Mouse (Mus musculus) myocyte (in vitro differentiated cells): ENCODE results near the gene Clpb. TPM values are rescaled to one million over a fixed set of nuclear protein-coding genes. Genes with fewer than 3 reads are reported as not detected.

Experiments used
- H3K27me3 ChIP-seq: one replicate; pipeline ENCODE4 v1.6.1; 2011; ENCODE audit not compliant: control insufficient read depth, insufficient read depth, insufficient read length
- H3K36me3 ChIP-seq: one replicate; pipeline ENCODE4 v1.6.1; 2011; ENCODE audit not compliant: control insufficient read depth, insufficient read depth
- H3K4me2 ChIP-seq: one replicate; pipeline ENCODE4 v1.6.1; 2011; ENCODE audit warnings: low read depth, control low read depth
- H3K4me3 ChIP-seq: one replicate; pipeline ENCODE4 v1.5.1; 2011; ENCODE audit warnings: mild to moderate bottlenecking, control low read depth, moderate library complexity
- H3K79me2 ChIP-seq: one replicate; pipeline ENCODE4 v1.6.1; 2011; ENCODE audit not compliant: control insufficient read depth, insufficient read depth
- H3ac ChIP-seq: one replicate; pipeline ENCODE4 v1.6.1; 2011; ENCODE audit not compliant: control insufficient read depth, insufficient read length
- CEBPB ChIP-seq: IDR thresholded peaks from 2 replicates; pipeline ENCODE4 v1.6.1; 2011; ENCODE audit warnings: mild to moderate bottlenecking, moderate library complexity; ENCODE audit not compliant: poor library complexity, insufficient read depth, severe bottlenecking
- E2F4 ChIP-seq: IDR thresholded peaks from one replicate; pipeline ENCODE4 v1.6.1; 2011; ENCODE audit warnings: mild to moderate bottlenecking, control low read depth, moderate library complexity; ENCODE audit not compliant: insufficient read depth
- MAX ChIP-seq: IDR thresholded peaks from one replicate; pipeline ENCODE4 v1.6.1; 2011; ENCODE audit warnings: low read depth, mild to moderate bottlenecking, control low read depth
- MYOD1 ChIP-seq, 3 experiments: IDR thresholded peaks; one replicate each; pipeline ENCODE4 v1.6.1; 2011; ENCODE audit warnings: control low read depth in 2 of 3, low read depth in 2 of 3, mild to moderate bottlenecking in 2 of 3, moderate library complexity in 1 of 3; ENCODE audit not compliant: insufficient read length in 2 of 3, control insufficient read depth in 1 of 3
- MYOG ChIP-seq, 3 experiments: IDR thresholded peaks; one replicate each; pipeline ENCODE4 v1.6.1; 2011; ENCODE audit warnings: control low read depth in 2 of 3, low read depth in 2 of 3, mild to moderate bottlenecking in 2 of 3; ENCODE audit not compliant: insufficient read length in 2 of 3, control insufficient read depth in 1 of 3, insufficient read depth in 1 of 3
- POLR2A ChIP-seq: IDR thresholded peaks from one replicate; pipeline ENCODE4 v1.6.1; 2011; ENCODE audit warnings: low read depth, mild to moderate bottlenecking, control low read depth, moderate library complexity; ENCODE audit not compliant: insufficient read length
- POLR2AphosphoS2 ChIP-seq: IDR thresholded peaks from one replicate; pipeline ENCODE4 v1.6.1; 2011; ENCODE audit warnings: low read depth, control low read depth; ENCODE audit not compliant: insufficient read length
- REST ChIP-seq: IDR thresholded peaks from one replicate; pipeline ENCODE4 v1.6.1; 2011; ENCODE audit warnings: mild to moderate bottlenecking, control low read depth, moderate library complexity; ENCODE audit not compliant: insufficient read depth, insufficient read length
- SRF ChIP-seq: IDR thresholded peaks from one replicate; pipeline ENCODE4 v1.6.1; 2011; ENCODE audit warnings: low read depth; ENCODE audit not compliant: control insufficient read depth, insufficient read length
- TCF12 ChIP-seq: IDR thresholded peaks from one replicate; pipeline ENCODE4 v1.6.1; 2011; ENCODE audit warnings: mild to moderate bottlenecking, control low read depth; ENCODE audit not compliant: poor library complexity, insufficient read depth, severe bottlenecking
- TCF3 ChIP-seq: IDR thresholded peaks from one replicate; pipeline ENCODE4 v1.6.1; 2011; ENCODE audit warnings: low read depth, control low read depth; ENCODE audit not compliant: insufficient read length
- USF1 ChIP-seq: IDR thresholded peaks from one replicate; pipeline ENCODE4 v1.6.1; 2011; ENCODE audit warnings: low read depth, mild to moderate bottlenecking, control low read depth, moderate library complexity
- polyA plus RNA-seq: library from polyadenylated mRNA; unstranded; fragments of >200 nt; fragmentation: generic; extraction: Trizol; gene quantifications from one replicate; pipeline ENCODE4 v1.2.1, GENCODE M21; 2012; ENCODE audit warnings: missing spikeins

Gene Clpb
- polyA plus RNA-seq, 1 experiment, result 114 TPM

- H3K79me2 ChIP-seq, result no peaks in the 10 kb centered on the region
- H3K4me2 ChIP-seq, result no peak overlapping the region
- no peak overlapping the region for H3K4me3 ChIP-seq
- no peak for TF ChIP-seq TCF12
- TF ChIP-seq POLR2A, result no peak
- no peak for TF ChIP-seq MYOG (IDR thresholded peaks at IDR 0.05; ENCODE audit: control insufficient read depth in 1 of 3, insufficient read depth in 1 of 3, insufficient read length in 2 of 3, low read depth in 2 of 3)
- no peak for TF ChIP-seq E2F4
- no peak for TF ChIP-seq MYOD1 (IDR thresholded peaks at IDR 0.05; ENCODE audit: control insufficient read depth in 1 of 3, insufficient read length in 2 of 3, low read depth in 2 of 3)
- no peak for TF ChIP-seq REST
- TF ChIP-seq USF1, result no peak
- H3K36me3 ChIP-seq, result no peaks in the 10 kb centered on the region
- peaks cover 13% of the 10 kb centered on the region for H3K27me3 ChIP-seq
- no peak overlapping the region for H3ac ChIP-seq
Observed at GRCm38 (mm10) chr7:101636056-101636455, 27.4 kb upstream of the Clpb start.

- peaks cover 7% of the 10 kb centered on the region for H3K27me3 ChIP-seq
- H3K4me2 ChIP-seq, result no peak overlapping the region
- H3K36me3 ChIP-seq, result no peaks in the 10 kb centered on the region
- no peak overlapping the region for H3ac ChIP-seq
- TF ChIP-seq TCF12 (no peak), POLR2A (no peak), MYOG (IDR thresholded peaks at IDR 0.05; ENCODE audit: control insufficient read depth in 1 of 3, insufficient read depth in 1 of 3, insufficient read length in 2 of 3, low read depth in 2 of 3) (no peak), POLR2AphosphoS2 (no peak), CEBPB (no peak), TCF3 (no peak), MYOD1 (IDR thresholded peaks at IDR 0.05; ENCODE audit: control insufficient read depth in 1 of 3, insufficient read length in 2 of 3, low read depth in 2 of 3) (no peak), REST (no peak), E2F4 (no peak), USF1 (no peak), MAX (no peak), SRF (no peak)
- no peak overlapping the region for H3K4me3 ChIP-seq
- H3K79me2 ChIP-seq, result no peaks in the 10 kb centered on the region
Observed at GRCm38 (mm10) chr7:101643879-101644278, 19.6 kb upstream of the Clpb start.

GRCm38 (mm10) chr7:101649729-101650128, 13.7 kb upstream of the Clpb start:
- TF ChIP-seq MYOD1 (IDR thresholded peaks at IDR 0.05; ENCODE audit: control insufficient read depth in 1 of 3, insufficient read length in 2 of 3, low read depth in 2 of 3) (no peak), REST (no peak)
- Histone ChIP-seq H3K4me3 (no peak overlapping the region), H3ac (no peak overlapping the region), H3K79me2 (no peaks in the 10 kb centered on the region), H3K27me3 (no peaks in the 10 kb centered on the region), H3K36me3 (no peaks in the 10 kb centered on the region), H3K4me2 (no peak overlapping the region)

DNA sequence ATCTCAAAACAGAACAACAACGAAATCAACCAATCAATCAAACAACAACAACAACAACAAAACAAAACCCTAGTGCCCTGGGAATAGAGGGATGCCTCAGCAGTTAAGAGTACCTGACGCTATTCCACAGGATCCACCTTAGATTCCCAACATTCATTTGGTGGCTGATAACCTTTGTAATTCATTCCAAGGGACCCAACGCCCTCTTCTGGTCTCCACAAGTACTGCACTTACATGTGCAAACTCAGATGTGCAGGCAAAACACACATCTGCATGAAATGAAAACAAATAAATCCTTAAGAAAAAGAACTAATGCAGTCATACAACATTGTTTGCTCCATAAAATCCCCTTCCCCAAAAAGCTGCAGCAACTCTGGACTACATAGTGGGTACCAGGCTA, 12.9 kb upstream of the Clpb start:
- no peak overlapping the region for H3K4me3 ChIP-seq
- no peak overlapping the region for H3ac ChIP-seq
- no peaks in the 10 kb centered on the region for H3K27me3 ChIP-seq
- H3K4me2 ChIP-seq, result no peak overlapping the region
- no peaks in the 10 kb centered on the region for H3K79me2 ChIP-seq
- no peaks in the 10 kb centered on the region for H3K36me3 ChIP-seq
- TF ChIP-seq POLR2AphosphoS2, result no peak
- TF ChIP-seq MAX, result no peak
- TF ChIP-seq CEBPB, result no peak
- TF ChIP-seq TCF12, result no peak
- TF ChIP-seq USF1, result no peak
- no peak for TF ChIP-seq TCF3
- no peak for TF ChIP-seq POLR2A
- no peak for TF ChIP-seq MYOG (IDR thresholded peaks at IDR 0.05; ENCODE audit: control insufficient read depth in 1 of 3, insufficient read depth in 1 of 3, insufficient read length in 2 of 3, low read depth in 2 of 3)
- no peak for TF ChIP-seq SRF
- TF ChIP-seq REST, result no peak
- TF ChIP-seq E2F4, result no peak

- Histone ChIP-seq H3K4me2 (peak overlapping the region; percentile 62), H3K27me3 (no peaks in the 10 kb centered on the region)
- no peak for TF ChIP-seq USF1
- no peak for TF ChIP-seq CEBPB
- TF ChIP-seq MYOG (IDR thresholded peaks at IDR 0.05; ENCODE audit: control insufficient read depth in 1 of 3, insufficient read depth in 1 of 3, insufficient read length in 2 of 3, low read depth in 2 of 3), result no peak
- TF ChIP-seq POLR2AphosphoS2, result no peak
- no peak for TF ChIP-seq E2F4
- TF ChIP-seq POLR2A, result no peak
- TF ChIP-seq MYOD1 (IDR thresholded peaks at IDR 0.05; ENCODE audit: control insufficient read depth in 1 of 3, insufficient read length in 2 of 3, low read depth in 2 of 3), result no peak
- TF ChIP-seq REST, result no peak
- TF ChIP-seq TCF3, result no peak
- TF ChIP-seq MAX, result no peak
- TF ChIP-seq TCF12, result no peak
- no peak for TF ChIP-seq SRF
Observed at GRCm38 (mm10) chr7:101653681-101654209, 9.7 kb upstream of the Clpb start.

More at GRCm38 (mm10) chr7:101653681-101654209, 9.7 kb upstream of the Clpb start:
- Histone ChIP-seq H3K79me2 (no peaks in the 10 kb centered on the region), H3K36me3 (no peaks in the 10 kb centered on the region), H3ac (no peak overlapping the region), H3K4me3 (no peak overlapping the region)
